Mouse (Mus musculus): ENCODE results near the gene Rnf115. TPM values are rescaled to one million over a fixed set of nuclear protein-coding genes. Genes with fewer than 3 reads are reported as not detected.

Gene Rnf115
- polyA plus RNA-seq (2012; fragmentation: generic; extraction: Trizol), result 13.5 TPM
- long read RNA-seq, experiment 1, transcript Rnf115-201 (9 exons, 2,209 nt), result major isoform, 53 of 62 reads
- long read RNA-seq, experiment 1, partial matches to known transcripts, result 2 of 62 reads
- long read RNA-seq, experiment 1, other reads (novel, unspliced or antisense), result 7 of 62 reads
- long read RNA-seq, experiment 2, transcript Rnf115-201 (9 exons, 2,209 nt), result major isoform, 118 of 131 reads
- long read RNA-seq, experiment 2, partial matches to known transcripts, result 3 of 131 reads
- long read RNA-seq, experiment 2, other reads (novel, unspliced or antisense), result 9 of 131 reads

- Histone ChIP-seq H3K79me2 (ENCODE audit: control insufficient read depth, insufficient read depth) (peaks cover 74% of the 10 kb centered on the region), H3K36me3 (ENCODE audit: control insufficient read depth, insufficient read depth) (peaks cover 18% of the 10 kb centered on the region), H3K27me3 (ENCODE audit: control insufficient read depth, insufficient read depth, insufficient read length) (no peaks in the 10 kb centered on the region), H3K79me3 (ENCODE audit: low read depth) (peaks cover 57% of the 10 kb centered on the region), H3ac (ENCODE audit: control insufficient read depth, insufficient read length, low read depth) (peak within 1 kb of the TSS; percentile 91), H3K4me3 (ENCODE audit: insufficient read depth, poor library complexity, severe bottlenecking) (peak within 1 kb of the TSS; percentile 91)
- TF ChIP-seq FOSL1 (IDR thresholded peaks at IDR 0.05; ENCODE audit: insufficient read depth, low read length, poor library complexity, severe bottlenecking) (no peak), MYOD1 (IDR thresholded peaks at IDR 0.05; ENCODE audit: control insufficient read depth, insufficient read length, low read depth) (no peak), MAX (IDR thresholded peaks at IDR 0.05) (peak; percentile 29), MYOG (IDR thresholded peaks at IDR 0.05; ENCODE audit: control insufficient read depth, extremely low read depth, insufficient read length) (no peak), USF1 (IDR thresholded peaks at IDR 0.05; ENCODE audit: low read depth) (peak; percentile 71), CTCF (IDR thresholded peaks at IDR 0.05; ENCODE audit: control insufficient read depth, insufficient read depth, insufficient read length) (no peak)
Observed at GRCm38 (mm10) chr3:96727343-96727827, at the start of gene Rnf115, which contains the start of gene Polr3c. Rnf115 (plus strand) TSS chr3:96727664. Polr3c (minus strand) TSS chr3:96727628.

- Histone ChIP-seq H3K27me3 (ENCODE audit: control insufficient read depth, insufficient read depth, insufficient read length) (no peaks in the 10 kb centered on the region), H3K36me3 (ENCODE audit: control insufficient read depth, insufficient read depth) (no peaks in the 10 kb centered on the region), H3K79me2 (ENCODE audit: control insufficient read depth, insufficient read depth) (no peaks in the 10 kb centered on the region), H3ac (ENCODE audit: control insufficient read depth, insufficient read length, low read depth) (no peak overlapping the region), H3K4me3 (ENCODE audit: insufficient read depth, poor library complexity, severe bottlenecking) (no peak overlapping the region), H3K79me3 (ENCODE audit: low read depth) (no peaks in the 10 kb centered on the region)
- TF ChIP-seq MAX (IDR thresholded peaks at IDR 0.05), result no peak
- no peak for TF ChIP-seq CEBPB (IDR thresholded peaks at IDR 0.05; ENCODE audit: low read depth)
- no peak for TF ChIP-seq USF1 (IDR thresholded peaks at IDR 0.05; ENCODE audit: low read depth)
- no peak for TF ChIP-seq FOSL1 (IDR thresholded peaks at IDR 0.05; ENCODE audit: insufficient read depth, low read length, poor library complexity, severe bottlenecking)
- no peak for TF ChIP-seq CTCF (IDR thresholded peaks at IDR 0.05; ENCODE audit: control insufficient read depth, insufficient read depth, insufficient read length)
- no peak for TF ChIP-seq MYOD1 (IDR thresholded peaks at IDR 0.05; ENCODE audit: control insufficient read depth, insufficient read length, low read depth)
- no peak for TF ChIP-seq MYOG (IDR thresholded peaks at IDR 0.05; ENCODE audit: control insufficient read depth, extremely low read depth, insufficient read length)
Observed at GRCm38 (mm10) chr3:96678456-96678855, 49.0 kb upstream of the Rnf115 start.

- TF ChIP-seq FOSL1 (IDR thresholded peaks at IDR 0.05; ENCODE audit: insufficient read depth, low read length, poor library complexity, severe bottlenecking) (no peak), MYOG (IDR thresholded peaks at IDR 0.05; ENCODE audit: control insufficient read depth, extremely low read depth, insufficient read length) (no peak), MAX (IDR thresholded peaks at IDR 0.05) (no peak), MYOD1 (IDR thresholded peaks at IDR 0.05; ENCODE audit: control insufficient read depth, insufficient read length, low read depth) (no peak), CTCF (IDR thresholded peaks at IDR 0.05; ENCODE audit: control insufficient read depth, insufficient read depth, insufficient read length) (no peak), CEBPB (IDR thresholded peaks at IDR 0.05; ENCODE audit: low read depth) (no peak), USF1 (IDR thresholded peaks at IDR 0.05; ENCODE audit: low read depth) (no peak)
- Histone ChIP-seq H3K36me3 (ENCODE audit: control insufficient read depth, insufficient read depth) (no peaks in the 10 kb centered on the region), H3K4me3 (ENCODE audit: insufficient read depth, poor library complexity, severe bottlenecking) (no peak overlapping the region), H3K27me3 (ENCODE audit: control insufficient read depth, insufficient read depth, insufficient read length) (no peaks in the 10 kb centered on the region), H3ac (ENCODE audit: control insufficient read depth, insufficient read length, low read depth) (peak overlapping the region; percentile 7), H3K79me3 (ENCODE audit: low read depth) (no peaks in the 10 kb centered on the region), H3K79me2 (ENCODE audit: control insufficient read depth, insufficient read depth) (no peaks in the 10 kb centered on the region)
Observed at GRCm38 (mm10) chr3:96679159-96679674, 48.2 kb upstream of the Rnf115 start.

GRCm38 (mm10) chr3:96680269-96680956 is 47.1 kb upstream of the Rnf115 start:
- H3K79me3 ChIP-seq (ENCODE audit: low read depth), result no peaks in the 10 kb centered on the region
- no peak overlapping the region for H3K4me3 ChIP-seq (ENCODE audit: insufficient read depth, poor library complexity, severe bottlenecking)
- H3K36me3 ChIP-seq (ENCODE audit: control insufficient read depth, insufficient read depth), result no peaks in the 10 kb centered on the region
- TF ChIP-seq MYOG (IDR thresholded peaks at IDR 0.05; ENCODE audit: control insufficient read depth, extremely low read depth, insufficient read length) (no peak), MAX (IDR thresholded peaks at IDR 0.05) (no peak), FOSL1 (IDR thresholded peaks at IDR 0.05; ENCODE audit: insufficient read depth, low read length, poor library complexity, severe bottlenecking) (no peak), CEBPB (IDR thresholded peaks at IDR 0.05; ENCODE audit: low read depth) (no peak), CTCF (IDR thresholded peaks at IDR 0.05; ENCODE audit: control insufficient read depth, insufficient read depth, insufficient read length) (no peak), MYOD1 (IDR thresholded peaks at IDR 0.05; ENCODE audit: control insufficient read depth, insufficient read length, low read depth) (no peak)
- no peaks in the 10 kb centered on the region for H3K79me2 ChIP-seq (ENCODE audit: control insufficient read depth, insufficient read depth)
- H3K27me3 ChIP-seq (ENCODE audit: control insufficient read depth, insufficient read depth, insufficient read length), result no peaks in the 10 kb centered on the region
- H3ac ChIP-seq (ENCODE audit: control insufficient read depth, insufficient read length, low read depth), result no peak overlapping the region

- H3K79me2 ChIP-seq (ENCODE audit: control insufficient read depth, insufficient read depth), result no peaks in the 10 kb centered on the region
- H3ac ChIP-seq (ENCODE audit: control insufficient read depth, insufficient read length, low read depth), result no peak overlapping the region
- no peaks in the 10 kb centered on the region for H3K27me3 ChIP-seq (ENCODE audit: control insufficient read depth, insufficient read depth, insufficient read length)
- no peak for TF ChIP-seq MYOG (IDR thresholded peaks at IDR 0.05; ENCODE audit: control insufficient read depth, extremely low read depth, insufficient read length)
- no peak for TF ChIP-seq MYOD1 (IDR thresholded peaks at IDR 0.05; ENCODE audit: control insufficient read depth, insufficient read length, low read depth)
- no peak for TF ChIP-seq USF1 (IDR thresholded peaks at IDR 0.05; ENCODE audit: low read depth)
- TF ChIP-seq MAX (IDR thresholded peaks at IDR 0.05), result no peak
- TF ChIP-seq FOSL1 (IDR thresholded peaks at IDR 0.05; ENCODE audit: insufficient read depth, low read length, poor library complexity, severe bottlenecking), result no peak
- no peak for TF ChIP-seq CTCF (IDR thresholded peaks at IDR 0.05; ENCODE audit: control insufficient read depth, insufficient read depth, insufficient read length)
- TF ChIP-seq CEBPB (IDR thresholded peaks at IDR 0.05; ENCODE audit: low read depth), result no peak
- no peaks in the 10 kb centered on the region for H3K36me3 ChIP-seq (ENCODE audit: control insufficient read depth, insufficient read depth)
- H3K79me3 ChIP-seq (ENCODE audit: low read depth), result no peaks in the 10 kb centered on the region
- H3K4me3 ChIP-seq (ENCODE audit: insufficient read depth, poor library complexity, severe bottlenecking), result no peak overlapping the region
Observed at GRCm38 (mm10) chr3:96683496-96683895, 44.0 kb upstream of the Rnf115 start.
